Mouse (Mus musculus) left cerebral cortex, adult 9 months (tissue): ENCODE results near the gene AC170998.1.
"Not testable (repeated sequence)": the region's sequence is repeated elsewhere in the genome, so short reads cannot be mapped to it uniquely, and the experiment has no call there.

Source experiments
- DNase-seq, 2 experiments: peaks; one replicate each; pipeline ENCODE4 v3.0.0; 2022; ENCODE audit warnings: low spot score in 2 of 2

Gene AC170998.1

DNA sequence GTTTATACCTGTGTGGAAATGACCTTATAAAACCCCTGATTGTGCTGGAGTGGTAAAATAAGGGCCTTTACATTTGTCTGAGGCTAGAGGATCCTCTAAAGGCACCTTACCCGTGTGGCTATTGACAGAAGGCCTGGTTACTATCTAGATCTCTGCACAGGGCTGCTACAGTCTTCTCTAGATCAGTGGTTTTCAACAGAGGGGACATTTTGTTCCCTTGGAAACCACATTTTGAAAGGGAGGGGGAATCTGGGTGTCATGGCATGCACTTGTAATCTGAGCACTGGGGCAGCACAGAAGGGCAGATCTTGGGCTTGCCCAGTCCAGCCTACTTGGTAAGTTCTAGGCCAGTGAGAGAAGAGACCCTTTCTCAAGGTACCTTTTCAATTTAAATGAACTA lies 19.2 kb upstream of the AC170998.1 start:
- no peak for DNase-seq

DNA sequence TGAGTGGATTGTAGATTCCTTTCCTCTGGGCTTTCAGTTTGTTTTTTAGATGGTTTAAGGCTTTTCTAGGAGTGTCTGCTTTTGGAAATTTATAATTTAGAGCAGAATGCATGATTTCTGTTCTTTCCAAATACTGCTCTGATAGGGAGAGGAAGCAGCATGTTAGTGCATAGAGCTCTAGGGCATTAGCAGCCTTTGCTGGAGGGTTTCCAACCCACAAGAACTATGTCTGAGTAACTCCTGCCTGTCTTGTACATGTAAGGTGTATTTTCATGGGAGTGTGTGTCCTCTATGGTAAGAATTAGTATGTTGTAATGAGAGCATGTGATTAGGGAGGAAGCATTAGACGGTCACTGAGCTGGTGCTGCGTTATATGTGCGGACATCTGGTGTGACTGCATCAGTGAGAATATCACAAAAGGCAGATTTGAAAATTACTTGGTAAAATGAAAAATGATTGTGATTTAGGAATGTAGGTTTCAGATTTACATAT lies 18.7 kb upstream of the AC170998.1 start:
- DNase-seq: no peak

DNA sequence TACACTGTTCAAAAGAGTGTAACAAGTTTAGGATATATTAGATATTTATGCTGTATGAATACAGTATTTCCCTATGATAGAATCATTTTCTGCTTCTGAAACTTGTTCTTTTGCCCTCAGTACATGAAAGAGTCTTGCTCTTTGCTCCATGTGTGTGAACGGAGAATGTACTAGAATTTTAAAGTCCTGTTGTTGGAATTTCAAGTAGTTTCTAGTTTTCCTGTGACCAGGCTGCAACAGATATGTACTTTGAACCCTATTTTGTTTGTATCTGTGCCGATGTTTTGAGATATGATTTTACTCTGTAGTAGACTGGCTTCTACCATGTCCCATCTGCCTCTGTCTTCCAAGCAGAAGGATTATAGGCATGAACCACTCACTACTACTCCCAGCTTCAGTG lies 18.1 kb upstream of the AC170998.1 start:
- no peak for DNase-seq

DNA sequence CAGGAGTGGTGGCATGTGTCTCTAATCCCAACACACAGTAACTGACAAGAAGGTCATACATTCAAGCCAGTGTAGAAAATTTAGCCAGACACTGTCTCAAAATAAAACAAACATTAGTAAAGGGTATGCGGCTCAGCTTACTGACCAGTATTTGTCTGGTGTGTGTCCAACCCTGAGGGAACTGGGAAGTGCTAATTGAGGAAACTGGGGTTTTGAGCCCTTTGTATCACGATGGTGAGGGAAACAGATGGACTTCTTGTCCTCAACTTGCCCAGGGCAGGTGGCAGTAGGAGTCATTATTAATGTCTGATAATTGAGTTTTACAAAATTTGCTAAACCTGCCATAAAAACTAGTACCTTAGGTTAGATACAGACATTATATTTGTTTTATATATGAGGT lies 16.9 kb upstream of the AC170998.1 start:
- DNase-seq: no peak

DNA sequence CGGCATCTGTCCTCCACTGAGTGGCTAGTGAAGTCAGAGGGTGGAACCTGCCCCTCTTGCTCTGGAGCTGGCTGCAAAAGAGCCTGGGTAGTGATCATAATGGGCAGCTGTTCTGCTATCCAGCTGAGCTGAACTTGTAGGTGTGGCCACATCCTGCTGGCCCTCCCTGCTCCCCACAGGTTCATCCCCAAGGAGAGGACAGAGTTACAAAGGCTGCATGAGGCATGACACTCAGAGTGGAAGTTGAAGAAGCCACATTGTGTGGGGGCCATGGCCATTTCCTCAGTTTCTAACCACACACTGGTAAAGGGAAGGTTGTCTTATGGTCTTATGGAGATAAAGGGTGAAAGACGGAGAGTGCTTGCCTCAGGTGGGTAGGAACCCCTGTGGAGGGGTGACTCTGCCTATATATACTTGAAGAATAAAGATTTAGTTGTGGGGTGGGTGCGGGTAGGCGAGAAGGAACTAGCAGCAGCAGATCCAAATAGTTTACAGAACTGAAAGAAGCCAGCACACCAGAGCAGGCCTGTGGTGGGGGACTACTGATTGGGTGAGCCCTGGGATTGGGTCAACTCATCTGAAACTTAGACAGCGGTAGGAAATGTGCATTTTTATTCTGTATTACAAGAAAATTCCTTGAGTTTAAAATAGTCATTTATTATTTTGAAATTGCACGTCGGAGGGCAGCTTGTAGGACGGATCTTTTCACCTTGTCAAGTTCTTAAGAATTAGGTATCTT lies 16.2 kb upstream of the AC170998.1 start:
- no peak for DNase-seq

DNA sequence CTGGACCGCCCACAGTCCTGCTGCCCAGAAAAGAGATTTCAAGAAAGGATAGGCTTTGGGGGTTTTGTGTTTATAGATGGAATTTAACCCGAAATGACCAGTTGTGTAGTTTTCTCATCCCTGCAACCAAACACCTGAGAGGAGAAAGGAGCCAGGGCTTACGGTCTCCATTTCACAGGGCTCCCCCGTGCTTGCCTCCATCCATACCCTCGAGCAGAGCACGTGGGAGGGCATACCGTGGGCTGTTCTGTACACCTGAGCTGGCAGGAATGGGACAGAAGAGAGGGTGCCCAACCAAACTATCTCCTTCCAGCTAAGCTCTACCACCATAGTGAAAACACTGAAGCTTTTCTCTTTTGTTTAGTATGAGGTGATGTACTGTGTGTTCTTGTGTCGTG lies 15.6 kb upstream of the AC170998.1 start:
- DNase-seq: no peak

DNA sequence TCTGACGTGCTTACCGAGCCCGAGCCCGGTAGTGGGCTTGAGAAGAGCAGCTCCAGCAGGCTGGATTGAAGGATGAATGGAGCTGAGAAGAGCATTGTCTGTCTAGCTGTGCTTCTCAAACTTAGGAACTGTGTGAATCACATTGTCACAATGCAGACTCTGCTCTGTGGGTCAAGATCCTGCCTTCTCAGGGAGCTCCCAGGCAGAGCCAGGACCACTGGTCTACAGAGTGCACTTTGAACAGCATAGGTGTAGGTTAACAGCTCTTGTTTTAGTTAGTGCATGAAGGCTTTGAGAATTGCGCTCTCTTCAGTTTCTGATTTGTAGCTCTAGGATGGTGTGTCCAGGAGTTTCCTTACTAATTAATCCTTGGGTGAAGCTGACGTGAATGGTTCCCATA lies 14.6 kb upstream of the AC170998.1 start:
- no peak for DNase-seq

DNA sequence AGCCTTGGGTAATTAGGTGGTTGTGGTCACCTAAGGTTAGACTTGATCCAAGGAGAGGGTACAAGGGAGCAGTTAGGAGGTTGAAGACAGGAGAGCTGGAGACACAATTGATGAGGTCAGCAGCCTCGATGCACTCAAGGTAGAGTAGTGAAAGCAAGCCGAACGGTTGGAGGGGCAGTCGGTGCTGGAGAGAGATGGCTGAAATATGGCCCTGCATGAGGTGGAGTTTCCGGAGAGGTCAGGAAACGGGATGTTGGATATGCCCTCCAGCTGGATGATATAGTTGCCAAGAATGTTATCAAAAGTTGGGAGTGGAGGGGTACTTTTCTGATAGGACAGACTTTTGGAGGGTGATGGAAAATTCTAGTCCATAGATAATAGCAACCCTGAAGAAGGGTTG lies 13.6 kb upstream of the AC170998.1 start:
- DNase-seq: no peak

DNA sequence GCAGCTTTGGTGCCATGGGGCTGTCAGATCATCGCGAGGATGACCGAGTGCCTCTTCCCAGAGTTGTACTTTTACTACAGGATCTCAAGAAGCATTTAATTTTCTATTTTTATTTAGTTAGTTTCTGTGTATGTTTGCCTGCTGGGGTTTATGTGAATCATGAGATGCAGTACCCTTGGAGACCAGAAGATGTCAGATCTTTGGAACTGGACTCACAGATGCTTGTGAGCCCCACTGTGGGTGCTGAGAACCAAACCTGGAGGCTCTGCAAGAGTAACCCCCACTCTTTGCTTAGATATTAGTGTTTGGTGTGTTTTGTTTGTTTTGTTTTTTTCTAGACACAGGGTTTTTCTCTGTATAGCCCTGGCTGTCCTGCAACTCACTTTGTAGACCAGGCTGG lies 11.9 kb upstream of the AC170998.1 start:
- DNase-seq: no peak

DNA sequence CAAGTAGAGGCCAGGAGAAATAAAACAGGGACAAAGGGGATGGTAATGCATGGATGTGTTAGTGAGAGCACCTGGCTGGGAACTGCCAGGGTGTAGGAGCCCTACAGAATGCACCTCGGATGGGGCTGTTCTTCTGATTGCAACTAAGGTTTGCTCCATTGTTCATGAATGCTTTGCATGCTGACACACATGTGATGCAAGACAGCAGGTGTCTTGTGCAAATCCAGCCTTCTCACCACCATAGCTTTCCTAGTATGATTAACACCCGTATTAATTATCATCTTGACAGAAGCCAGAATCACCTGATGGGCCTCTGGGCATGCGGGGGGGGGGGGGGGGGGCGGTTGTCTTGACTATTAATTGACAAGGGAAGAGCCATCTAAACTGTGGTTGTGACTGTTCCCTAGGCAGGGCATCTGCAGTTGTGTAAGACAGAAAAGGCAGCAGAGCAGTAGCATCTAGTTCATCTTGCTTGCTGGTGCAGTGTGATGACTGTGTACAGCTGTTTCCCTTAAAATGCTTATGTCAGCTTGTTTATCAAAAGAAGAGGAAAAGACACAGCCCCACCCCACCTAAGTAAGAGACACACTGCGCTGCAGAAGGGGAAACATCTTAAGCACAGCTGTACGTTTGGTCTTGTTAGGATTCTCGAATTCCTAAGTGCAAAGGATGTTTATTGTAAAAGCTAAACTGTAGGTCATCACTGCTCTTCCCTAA lies 9.9 kb upstream of the AC170998.1 start:
- DNase-seq: no peak

DNA sequence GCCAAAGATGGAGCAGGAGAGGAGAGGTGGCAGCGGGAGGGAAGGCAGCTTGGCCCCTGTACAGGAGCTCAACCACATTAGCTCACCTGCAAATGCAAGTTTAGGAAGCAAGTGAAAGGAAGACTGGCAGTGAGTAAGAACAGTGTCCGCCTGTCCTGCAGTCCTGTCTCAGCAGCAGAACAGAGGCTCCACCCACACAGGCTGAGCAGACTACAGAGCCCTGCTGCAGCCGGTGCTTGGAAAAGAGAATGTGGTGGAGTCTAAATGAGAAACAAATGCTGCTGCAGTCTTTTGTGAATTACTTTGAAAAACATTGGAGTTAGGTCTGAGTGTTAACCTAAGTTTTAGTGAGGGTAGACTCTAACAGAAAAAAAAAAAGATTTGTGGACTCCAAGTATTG lies 8.3 kb upstream of the AC170998.1 start:
- no peak for DNase-seq

DNA sequence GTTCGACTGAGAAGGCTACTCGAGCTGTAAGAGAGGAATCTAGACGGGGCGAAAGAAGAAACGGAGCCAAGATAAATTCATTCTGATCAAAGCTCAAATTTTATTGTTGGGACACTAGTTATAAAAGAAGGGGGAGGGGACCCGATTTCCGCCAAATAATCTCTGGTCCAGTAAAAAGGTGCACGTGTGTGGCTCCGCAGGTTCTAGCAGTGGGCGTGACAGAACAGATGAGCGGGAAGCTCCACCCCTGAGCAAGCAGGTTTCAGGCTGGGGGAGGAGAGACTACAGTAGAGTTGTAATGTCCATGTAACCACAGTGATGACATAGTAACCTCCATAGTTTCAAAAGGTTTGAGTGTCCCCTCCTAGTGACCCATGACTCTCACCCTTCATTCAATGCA lies 1.6 kb downstream of the AC170998.1 start:
- DNase-seq: not testable (repeated sequence)

DNA sequence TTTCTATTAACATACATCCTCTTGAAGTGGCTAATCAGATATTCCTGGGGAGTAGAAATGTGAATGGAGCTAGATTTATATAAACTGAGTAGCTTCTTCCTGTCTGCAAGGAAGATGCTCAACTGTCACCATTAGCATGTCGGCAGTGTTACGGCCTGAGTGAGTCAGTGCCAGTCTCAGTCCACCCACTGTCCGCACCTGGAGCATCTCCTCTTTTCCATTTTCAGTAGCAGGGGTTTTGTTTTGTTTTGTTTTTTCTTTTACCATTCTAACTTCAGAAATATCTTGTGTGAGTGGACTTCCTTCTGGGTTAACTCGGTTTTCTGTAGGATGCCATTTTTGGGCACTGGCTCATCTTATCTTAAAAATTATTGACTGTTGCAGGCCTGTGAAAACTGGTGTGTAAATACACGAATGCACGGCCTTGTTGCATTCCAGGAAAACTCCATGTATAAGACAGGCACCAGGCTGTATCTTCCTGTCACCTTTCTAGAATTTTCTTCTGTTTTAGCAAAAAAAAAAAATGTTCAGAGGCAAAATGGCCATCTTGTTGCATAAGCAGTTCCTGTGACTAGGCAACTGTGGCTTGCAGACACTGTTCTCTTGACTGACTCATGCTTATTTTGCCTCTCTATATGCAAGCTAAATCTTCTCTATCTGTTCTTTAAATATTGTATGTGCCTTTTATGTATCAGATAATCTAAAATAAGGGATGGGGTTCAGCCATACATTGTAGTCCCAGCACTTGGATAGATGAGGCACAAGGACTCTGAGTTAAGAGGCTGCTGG lies 9.6 kb downstream of the AC170998.1 start:
- DNase-seq: no peak

DNA sequence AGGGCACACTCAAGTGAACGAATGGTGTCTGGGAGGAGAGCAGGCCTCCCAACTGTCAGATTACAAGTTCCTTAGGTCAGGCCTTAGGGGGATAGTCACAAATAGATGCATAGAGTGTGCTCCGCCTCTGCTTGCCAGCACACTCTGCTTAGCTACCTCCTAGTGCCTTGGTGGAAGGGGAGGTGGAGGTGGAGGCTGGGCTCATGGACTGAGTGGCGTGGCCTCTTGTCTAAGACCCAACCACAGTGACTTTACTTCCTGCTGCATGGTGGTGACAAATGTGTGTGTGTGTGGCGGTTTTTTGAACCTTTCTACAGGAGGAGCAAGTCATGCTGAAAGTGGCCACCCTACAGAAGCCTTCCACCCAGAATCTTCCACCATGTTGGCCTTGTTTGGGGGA lies 10.6 kb downstream of the AC170998.1 start:
- DNase-seq: no peak

DNA sequence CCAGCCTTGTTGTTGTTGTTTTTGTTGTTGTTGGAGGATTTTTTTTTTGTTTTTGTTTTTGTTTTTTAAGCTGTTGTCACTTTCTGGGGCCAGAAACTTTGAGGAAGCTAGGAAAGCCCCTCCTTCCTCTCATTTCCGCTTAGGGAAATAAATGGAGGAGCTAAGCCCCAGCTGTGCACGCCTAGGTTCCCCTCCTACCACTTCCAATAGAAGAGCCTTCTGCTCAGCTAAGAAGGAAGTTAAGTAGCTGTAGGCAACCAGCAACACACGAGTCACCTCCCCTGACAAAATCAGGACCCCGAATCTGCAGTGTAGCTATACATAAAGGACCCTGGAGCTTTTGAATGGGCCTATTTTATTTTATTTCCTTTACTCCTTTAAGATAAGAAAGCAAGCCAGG lies 12.1 kb downstream of the AC170998.1 start:
- no peak for DNase-seq

DNA sequence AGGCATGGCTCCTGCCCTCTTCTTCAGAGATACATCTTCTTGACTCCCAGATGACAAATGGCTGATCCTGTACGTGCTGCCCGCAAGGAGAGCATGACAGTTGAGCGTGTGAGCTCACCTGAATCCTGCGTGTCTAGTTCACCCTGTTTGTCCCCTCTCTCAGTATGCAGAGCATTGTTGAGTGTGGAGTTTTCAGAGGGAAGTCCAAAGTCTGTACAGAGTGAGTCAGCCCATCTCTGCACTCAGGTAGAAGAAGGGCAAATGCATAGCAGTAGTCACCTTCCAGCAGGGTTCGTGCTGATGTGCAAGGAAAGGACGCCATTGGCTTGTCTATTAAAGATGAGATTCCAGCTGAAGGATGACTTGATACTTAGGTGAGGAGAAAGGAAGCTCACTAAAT lies 13.4 kb downstream of the AC170998.1 start:
- no peak for DNase-seq

DNA sequence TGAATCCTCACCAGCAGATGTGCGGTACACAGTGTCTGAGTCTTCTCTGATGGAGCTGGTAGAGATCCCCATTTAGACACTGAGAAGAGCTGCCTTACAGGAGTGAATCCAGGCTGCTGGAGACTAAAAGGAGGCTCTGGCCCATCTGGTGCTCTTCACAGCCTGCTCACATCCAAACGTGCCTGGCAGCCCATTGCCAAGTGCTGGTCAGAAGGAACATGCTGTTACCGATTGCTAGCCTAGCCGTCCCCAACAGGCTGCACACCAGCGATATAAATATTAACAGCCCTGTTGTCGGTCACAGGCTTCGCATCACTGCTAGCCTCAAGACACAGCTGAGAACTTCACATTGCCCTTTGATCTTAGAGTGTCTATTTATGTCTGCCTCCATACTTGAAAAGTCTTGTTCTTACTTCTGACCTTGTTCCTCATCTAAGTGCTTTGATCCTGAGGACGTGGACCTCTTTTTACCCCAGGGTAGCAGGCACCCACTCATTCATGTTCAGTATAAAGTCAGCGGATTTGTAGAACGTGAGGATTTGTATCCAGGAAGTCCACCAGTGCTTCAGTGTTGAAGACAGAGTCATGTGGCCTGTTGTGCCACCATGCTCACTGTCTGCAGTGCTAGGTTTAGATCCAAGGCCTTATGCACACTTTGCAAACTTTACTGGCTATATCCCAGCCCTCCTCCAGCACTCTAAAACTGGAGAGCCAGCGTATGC lies 17.4 kb downstream of the AC170998.1 start:
- DNase-seq: peak; percentile 47 to 78

DNA sequence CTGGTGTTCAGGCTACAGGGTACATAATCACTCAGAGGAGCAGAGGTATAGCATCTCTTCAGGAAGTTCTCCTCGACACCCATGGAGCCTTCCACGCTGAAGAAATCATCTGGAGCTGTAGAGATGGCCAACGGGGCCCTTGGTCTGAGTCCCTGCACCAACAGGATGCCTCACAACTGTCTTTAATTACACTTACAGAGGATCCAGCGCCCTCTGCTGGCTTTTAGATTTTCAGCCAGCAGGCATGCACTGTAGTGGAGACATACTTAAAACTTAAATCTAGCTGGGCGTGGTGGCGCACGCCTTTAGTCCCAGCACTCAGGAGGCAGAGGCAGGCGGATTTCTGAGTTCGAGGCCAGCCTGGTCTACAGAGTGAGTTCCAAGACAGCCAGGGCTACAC lies 18.0 kb downstream of the AC170998.1 start:
- no peak for DNase-seq

DNA sequence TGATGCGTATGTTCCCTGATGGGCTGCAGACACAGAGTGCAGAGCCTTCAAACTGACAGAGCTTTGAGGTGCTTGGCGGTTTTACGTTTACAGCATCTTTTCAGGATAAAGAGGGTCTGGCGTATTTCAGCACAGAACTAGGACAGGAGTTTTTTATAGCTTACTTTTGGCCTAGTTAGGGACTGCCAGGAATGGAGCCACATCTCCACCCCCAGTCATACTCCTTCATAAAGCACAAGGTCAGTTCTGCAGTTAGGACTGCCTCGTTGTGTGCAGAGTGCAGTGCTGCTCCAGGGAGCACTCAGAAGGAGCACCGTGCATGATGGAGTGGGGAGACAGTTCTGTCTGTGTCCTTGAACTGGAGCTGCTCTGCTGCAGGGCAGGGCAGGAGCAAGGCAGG lies 19.9 kb downstream of the AC170998.1 start:
- DNase-seq: no peak

DNA sequence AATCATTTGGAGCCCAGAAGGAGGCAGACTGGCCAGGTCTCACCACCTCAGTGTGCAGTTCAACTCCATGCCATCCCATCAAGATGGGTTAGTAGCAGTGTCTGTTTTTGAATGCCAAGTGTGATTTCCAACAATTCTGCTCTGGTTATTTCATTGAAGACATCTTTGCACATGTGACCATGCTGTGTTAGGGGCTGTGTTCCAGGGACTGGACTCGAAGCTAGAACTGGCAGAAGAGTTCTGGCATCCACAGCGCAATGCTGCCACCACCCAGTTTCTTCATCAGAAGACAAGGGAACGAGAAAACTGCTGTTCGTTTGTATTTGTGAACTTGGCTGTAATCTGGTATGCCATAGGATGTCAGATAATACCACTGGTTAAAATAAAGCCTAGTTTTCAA lies 22.1 kb downstream of the AC170998.1 start:
- DNase-seq: no peak

DNA sequence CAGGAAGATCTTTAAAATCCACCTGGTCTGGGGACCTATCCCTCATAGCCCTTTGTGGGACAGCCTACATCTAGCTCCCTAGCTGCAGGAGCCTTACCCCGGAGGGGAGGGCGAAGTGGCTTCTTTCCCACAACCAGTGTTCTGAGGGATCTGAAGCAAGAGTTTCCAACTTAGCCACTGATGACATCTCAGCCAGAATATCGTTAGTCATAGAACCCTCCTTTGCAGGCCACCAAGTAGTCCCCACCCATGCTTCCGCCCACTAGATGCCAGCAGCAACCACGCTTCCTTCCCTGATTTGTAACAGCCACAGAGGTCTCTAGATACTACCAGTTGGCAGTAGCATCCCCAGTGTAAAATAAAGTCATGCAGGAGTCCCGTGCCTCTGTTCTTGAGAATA lies 24.7 kb downstream of the AC170998.1 start:
- DNase-seq: no peak

DNA sequence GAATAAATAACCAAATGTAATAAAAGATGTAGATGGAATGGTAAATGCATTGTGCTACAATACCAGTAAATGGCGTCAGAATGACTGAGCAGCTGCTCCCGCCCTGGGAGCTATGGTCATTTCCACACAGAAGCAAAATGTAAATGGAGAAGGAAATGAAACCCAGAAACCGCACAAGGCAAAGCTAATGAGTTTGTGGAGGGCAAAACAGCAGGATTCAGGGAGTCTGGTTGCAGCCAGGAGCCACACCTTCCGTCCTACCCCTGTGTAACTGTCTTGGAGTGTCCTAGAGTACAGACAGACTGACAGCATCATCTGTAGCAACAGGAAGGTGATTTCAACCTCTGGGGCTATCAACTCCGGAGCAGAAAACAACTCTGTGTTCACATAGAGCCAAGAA lies 30.6 kb downstream of the AC170998.1 start:
- DNase-seq: no peak
